Comparison of ENCODE assay signal across 11 mouse cellular contexts in the genomic region with DNA sequence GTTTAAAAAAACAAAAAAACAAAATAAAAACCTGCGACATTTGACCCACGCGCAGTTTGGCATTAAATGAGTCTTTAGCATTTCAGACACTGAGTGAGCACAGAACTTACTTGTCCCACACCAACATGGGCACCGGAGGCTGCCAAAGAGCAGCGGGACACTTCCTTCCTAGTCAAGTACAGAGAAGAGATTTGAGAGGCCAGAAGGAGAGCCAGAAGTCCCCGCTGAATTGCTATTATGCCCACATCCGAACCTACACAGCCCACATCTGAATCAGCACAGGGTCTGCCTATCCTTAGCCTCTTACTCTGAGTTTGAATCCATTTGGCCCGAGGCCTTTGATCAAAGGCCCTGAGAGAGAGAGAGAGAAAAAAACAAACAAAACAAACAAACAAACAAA. TPM values are rescaled to one million over a fixed set of nuclear protein-coding genes. Genes with fewer than 3 reads are reported as not detected.
DNase-seq lines count a peak whose midpoint lies in the region; ATAC-seq and TF ChIP-seq lines count a peak whose summit lies in the region.
"Had no signal": no experiment of that assay in that cellular context is flagged by ENCODE, and none has a peak within 500 bp of the region (broad histone marks: within the 10 kb centered on the region; RNA-seq: fewer than 3 reads in every experiment).

No protein-coding gene starts in this region.

- no peak for TF ChIP-seq CTCF in left cerebral cortex, adult 2 months (IDR thresholded peaks at IDR 0.05)

- H3K27me3 ChIP-seq in heart, embryonic 10.5 days (ENCODE audit: insufficient read depth, poor library complexity, severe bottlenecking) = no peaks in the 10 kb centered on the region
- H3K27me3 ChIP-seq in embryonic facial prominence, embryonic 10.5 days (replicated peaks; ENCODE audit: low read depth, poor library complexity, severe bottlenecking) = no peaks in the 10 kb centered on the region
- H3K27me3 ChIP-seq in hindbrain, embryonic 15.5 days = no peaks in the 10 kb centered on the region
- H3K27me3 ChIP-seq: midbrain, embryonic 12.5 days; neural tube, embryonic 13.5 days; stomach, embryonic 15.5 days had no signal

- H3K4me1 ChIP-seq in heart, embryonic 10.5 days = peaks cover 10% of the 10 kb centered on the region
- H3K4me1 ChIP-seq in embryonic facial prominence, embryonic 10.5 days = no peaks in the 10 kb centered on the region
- no peaks in the 10 kb centered on the region for H3K4me1 ChIP-seq in hindbrain, embryonic 15.5 days (replicated peaks)
- H3K4me1 ChIP-seq: midbrain, embryonic 12.5 days; neural tube, embryonic 13.5 days had no signal

- no peak for ATAC-seq in hindbrain, embryonic 15.5 days (ENCODE audit: low FRiP score, low read depth)

- no peaks in the 10 kb centered on the region for H3K9me3 ChIP-seq in heart, embryonic 10.5 days
- no peaks in the 10 kb centered on the region for H3K9me3 ChIP-seq in embryonic facial prominence, embryonic 10.5 days
- H3K9me3 ChIP-seq in hindbrain, embryonic 15.5 days = no peaks in the 10 kb centered on the region
- H3K9me3 ChIP-seq: midbrain, embryonic 12.5 days; neural tube, embryonic 13.5 days; stomach, embryonic 15.5 days had no signal

- DNase-seq in heart, embryonic 10.5 days (ENCODE audit: low spot score) = no peak
- no peak for DNase-seq in heart, adult 8-10 months (ENCODE audit: low spot score)
- peak in 1 of 2 experiments; percentile 9 for DNase-seq in left cerebral cortex, adult 2 months (ENCODE audit: extremely low spot score in 1 of 2, low spot score in 2 of 2)
- DNase-seq in left cerebral cortex, adult 18-20 months (ENCODE audit: low spot score in 2 of 2) = no peak
- peak; percentile 6 for DNase-seq in embryonic facial prominence, embryonic 10.5 days (ENCODE audit: low spot score)
- no peak for DNase-seq in spleen, adult 12 weeks (ENCODE audit: low spot score)
- DNase-seq: gastrocnemius, postnatal 14 days had no signal

- no peak overlapping the region for H3K4me3 ChIP-seq in heart, embryonic 10.5 days
- 0 out of 2 replicates have a peak overlapping the region, but pooled peaks have one; percentile 3 for H3K4me3 ChIP-seq in left cerebral cortex, adult 2 months
- H3K4me3 ChIP-seq in embryonic facial prominence, embryonic 10.5 days = no peak overlapping the region
- no peak overlapping the region for H3K4me3 ChIP-seq in hindbrain, embryonic 15.5 days
- H3K4me3 ChIP-seq: midbrain, embryonic 12.5 days; neural tube, embryonic 13.5 days; stomach, embryonic 15.5 days had no signal

- WGBS in heart, embryonic 10.5 days = 68% methylated on average over 8 of the region's 8 CpGs
- 85% methylated on average over 8 of the region's 8 CpGs for WGBS in embryonic facial prominence, embryonic 10.5 days
- WGBS in hindbrain, embryonic 15.5 days = 81% methylated on average over 8 of the region's 8 CpGs

- peak overlapping the region; percentile 42; the same call in 1 of the 2 replicates for H3K27ac ChIP-seq in heart, embryonic 10.5 days
- peak overlapping the region; percentile 75 for H3K27ac ChIP-seq in left cerebral cortex, adult 2 months
- H3K27ac ChIP-seq in embryonic facial prominence, embryonic 10.5 days (replicated peaks) = 0 out of 2 replicates have a peak overlapping the region, but pooled peaks have one; percentile 16
- 0 out of 2 replicates have a peak overlapping the region, but pooled peaks have one; percentile 15 for H3K27ac ChIP-seq in hindbrain, embryonic 15.5 days (replicated peaks)
- H3K27ac ChIP-seq: midbrain, embryonic 12.5 days; neural tube, embryonic 13.5 days; stomach, embryonic 15.5 days had no signal

- no peaks in the 10 kb centered on the region for H3K36me3 ChIP-seq in heart, embryonic 10.5 days
- H3K36me3 ChIP-seq in embryonic facial prominence, embryonic 10.5 days (replicated peaks) = no peaks in the 10 kb centered on the region
- no peaks in the 10 kb centered on the region for H3K36me3 ChIP-seq in hindbrain, embryonic 15.5 days
- H3K36me3 ChIP-seq: midbrain, embryonic 12.5 days; neural tube, embryonic 13.5 days; stomach, embryonic 15.5 days had no signal

- no peak overlapping the region for H3K4me2 ChIP-seq in hindbrain, embryonic 15.5 days
- H3K4me2 ChIP-seq: midbrain, embryonic 12.5 days; neural tube, embryonic 13.5 days; stomach, embryonic 15.5 days had no signal

- no peak overlapping the region for H3K9ac ChIP-seq in hindbrain, embryonic 15.5 days
- H3K9ac ChIP-seq: midbrain, embryonic 12.5 days; neural tube, embryonic 13.5 days; stomach, embryonic 15.5 days had no signal

- intact Hi-C loops in left cerebral cortex, adult 2 months (cut with DNase I) = loop anchor here (10.0 kb wide), 1 partner anchor 99 kb away; no protein-coding TSS in a partner anchor

RNA-seq across cellular contexts. Expression of gene Arhgap31, which starts 11.2 kb away (rescaled TPM):
- 27.7 and 37.4 TPM in 2 replicates for polyA plus RNA-seq in heart, embryonic 10.5 days (2016; fragmentation: Nextera tagmentation; extraction: Ambion mirVana)
- total RNA-seq in heart, adult 8-10 months (2022) = 10 to 100 TPM; 32.9 to 44.3 (median 39.1) TPM
- total RNA-seq in left cerebral cortex, adult 2 months (2021) = 10 to 100 TPM; 19.1 to 20.6 TPM
- 10 to 100 TPM; 14.7 to 17.8 TPM for total RNA-seq in left cerebral cortex, adult 18-20 months (2021)
- polyA plus RNA-seq in embryonic facial prominence, embryonic 10.5 days (2016; fragmentation: Nextera tagmentation; extraction: Ambion mirVana) = 9.6 and 12.0 TPM in 2 replicates
- polyA plus RNA-seq in hindbrain, embryonic 15.5 days (2015; fragmentation: Nextera tagmentation; extraction: Ambion mirVana) = 5.8 and 6.4 TPM in 2 replicates

RNA-seq across cellular contexts. Expression of gene B4galt4, which starts 17.8 kb away (rescaled TPM):
- polyA plus RNA-seq in heart, embryonic 10.5 days (2016; fragmentation: Nextera tagmentation; extraction: Ambion mirVana) = 28.5 and 34.6 TPM in 2 replicates
- total RNA-seq in heart, adult 8-10 months (2022) = 10 to 100 TPM in 2 of 4 experiments, 1 to 10 TPM in 2; 7.2 to 11.7 (median 9.6) TPM
- total RNA-seq in left cerebral cortex, adult 2 months (2021) = 10 to 100 TPM; 21.4 to 23.3 TPM
- total RNA-seq in left cerebral cortex, adult 18-20 months (2021) = 10 to 100 TPM; 21.5 to 23.0 TPM
- 26.2 and 27.8 TPM in 2 replicates for polyA plus RNA-seq in embryonic facial prominence, embryonic 10.5 days (2016; fragmentation: Nextera tagmentation; extraction: Ambion mirVana)
- polyA plus RNA-seq in hindbrain, embryonic 15.5 days (2015; fragmentation: Nextera tagmentation; extraction: Ambion mirVana) = 35.6 and 39.1 TPM in 2 replicates

Comparison
In these comparisons a context has a peak if more than half of its experiments do, and no peak if none do; other contexts are left out.
1. H3K27ac ChIP-seq: peak in every context shown above with its lines; median percentile 75 in left cerebral cortex, adult 2 months; 42 in heart, embryonic 10.5 days; 16 in embryonic facial prominence, embryonic 10.5 days; 15 in hindbrain, embryonic 15.5 days.